ENCODE assay signal across 22 mouse cellular contexts in the genomic region with DNA sequence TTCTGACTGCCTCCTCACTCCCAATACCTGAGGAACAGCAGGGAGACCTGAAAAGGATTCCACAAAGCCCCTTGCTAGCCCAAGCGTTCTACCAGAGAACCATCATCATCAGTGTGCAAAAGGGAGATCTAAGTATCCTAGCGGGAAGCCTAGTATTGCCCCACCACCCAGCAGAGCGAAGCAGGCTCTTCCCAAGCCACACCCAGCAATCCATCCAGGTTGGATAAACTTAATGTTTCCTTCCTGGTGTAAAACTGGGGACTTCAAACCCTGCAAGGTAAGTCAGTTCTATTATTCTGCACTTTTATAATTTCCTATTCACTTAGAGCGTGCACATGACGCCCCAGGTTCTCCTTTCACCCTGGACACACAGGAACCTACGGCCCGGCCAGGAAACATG. TPM values are rescaled to one million over a fixed set of nuclear protein-coding genes. Genes with fewer than 3 reads are reported as not detected.
A peak's percentile ranks its signal among the peaks of the same experiment; 100 is the strongest.
DNase-seq lines count a peak whose midpoint lies in the region; ATAC-seq and TF ChIP-seq lines count a peak whose summit lies in the region.
"Had no signal": no experiment of that assay in that cellular context is flagged by ENCODE, and none has a peak within 500 bp of the region (broad histone marks: within the 10 kb centered on the region; RNA-seq: fewer than 3 reads in every experiment).

No protein-coding gene starts in this region.

- H3K9me3 ChIP-seq in heart, embryonic 13.5 days: no peaks in the 10 kb centered on the region
- no peaks in the 10 kb centered on the region for H3K9me3 ChIP-seq in G1E (replicated peaks)
- no peaks in the 10 kb centered on the region for H3K9me3 ChIP-seq in intestine, embryonic 15.5 days
- H3K9me3 ChIP-seq in neural tube, embryonic 15.5 days (replicated peaks): no peaks in the 10 kb centered on the region
- no peaks in the 10 kb centered on the region for H3K9me3 ChIP-seq in forebrain, embryonic 11.5 days (ENCODE audit: control insufficient read depth, low read length)
- H3K9me3 ChIP-seq: embryonic facial prominence, embryonic 13.5 days; hindbrain, embryonic 13.5 days had no signal

- ATAC-seq in heart, embryonic 13.5 days (ENCODE audit: extremely low read depth, insufficient number of reproducible peaks, low FRiP score, low TSS enrichment): no peak
- ATAC-seq in G1E (ENCODE audit: extremely low read depth, insufficient number of reproducible peaks, low FRiP score, poor library complexity, severe bottlenecking): no peak
- ATAC-seq in intestine, embryonic 15.5 days: peak; percentile 82
- ATAC-seq in neural tube, embryonic 15.5 days (ENCODE audit: low FRiP score): no peak
- no peak for ATAC-seq in forebrain, embryonic 11.5 days (replicated peaks; ENCODE audit: low FRiP score)
- ATAC-seq: CD4-positive, CD25-positive, alpha-beta regulatory T cell, adult 4 months; forebrain, embryonic 14.5 days; hindbrain, postnatal 0 days had no signal

- H3K4me3 ChIP-seq in heart, embryonic 13.5 days: no peak overlapping the region
- H3K4me3 ChIP-seq in G1E (ENCODE audit: low read depth, low read length): peak overlapping the region; percentile 8; the same call in 1 of the 2 replicates
- H3K4me3 ChIP-seq in intestine, embryonic 15.5 days (replicated peaks): 0 out of 2 replicates have a peak overlapping the region, but pooled peaks have one; percentile 9
- no peak overlapping the region for H3K4me3 ChIP-seq in neural tube, embryonic 15.5 days (replicated peaks)
- no peak overlapping the region for H3K4me3 ChIP-seq in forebrain, embryonic 11.5 days (ENCODE audit: low read depth, low read length)
- H3K4me3 ChIP-seq: embryonic facial prominence, embryonic 13.5 days; gastrocnemius, adult 2 months; hindbrain, embryonic 13.5 days had no signal

- TF ChIP-seq CTCF in G1E (IDR thresholded peaks at IDR 0.05; ENCODE audit: low read depth, low read length): no peak

- H3K4me1 ChIP-seq in heart, embryonic 13.5 days: peaks cover 23% of the 10 kb centered on the region
- H3K4me1 ChIP-seq in G1E (ENCODE audit: insufficient read depth, low read depth, low read length): peaks cover 45% of the 10 kb centered on the region
- peaks cover 16% of the 10 kb centered on the region; the same call in 1 of the 2 replicates for H3K4me1 ChIP-seq in intestine, embryonic 15.5 days (replicated peaks)
- H3K4me1 ChIP-seq in neural tube, embryonic 15.5 days: peaks cover 35% of the 10 kb centered on the region
- H3K4me1 ChIP-seq in forebrain, embryonic 11.5 days (replicated peaks; ENCODE audit: control insufficient read depth, insufficient read depth, low read length): no peaks in the 10 kb centered on the region; the same call in 1 of the 2 replicates

- no peak overlapping the region for H3K4me2 ChIP-seq in heart, embryonic 13.5 days
- peak overlapping the region; percentile 42 for H3K4me2 ChIP-seq in intestine, embryonic 15.5 days (replicated peaks)
- peak overlapping the region; percentile 10; the same call in 1 of the 2 replicates for H3K4me2 ChIP-seq in neural tube, embryonic 15.5 days
- no peak overlapping the region for H3K4me2 ChIP-seq in forebrain, embryonic 11.5 days (ENCODE audit: low read depth, low read length, severe bottlenecking)
- H3K4me2 ChIP-seq: embryonic facial prominence, embryonic 13.5 days; hindbrain, embryonic 13.5 days had no signal

- H3K27me3 ChIP-seq in heart, embryonic 13.5 days (replicated peaks): no peaks in the 10 kb centered on the region; the same call in 1 of the 2 replicates
- no peaks in the 10 kb centered on the region for H3K27me3 ChIP-seq in G1E (ENCODE audit: insufficient read depth, low read length)
- no peaks in the 10 kb centered on the region for H3K27me3 ChIP-seq in intestine, embryonic 15.5 days (replicated peaks)
- H3K27me3 ChIP-seq in neural tube, embryonic 15.5 days (replicated peaks): no peaks in the 10 kb centered on the region
- 0 out of 2 replicates have a peak, but pooled peaks cover 3% of the 10 kb centered on the region for H3K27me3 ChIP-seq in forebrain, embryonic 11.5 days (ENCODE audit: control insufficient read depth, insufficient read depth, low read length)

- WGBS in heart, embryonic 13.5 days: 87% methylated on average over 7 of the region's 7 CpGs
- WGBS in intestine, embryonic 15.5 days: 63% methylated on average over 7 of the region's 7 CpGs
- WGBS in neural tube, embryonic 15.5 days: 85% methylated on average over 7 of the region's 7 CpGs
- 87% methylated on average over 7 of the region's 7 CpGs for WGBS in forebrain, embryonic 11.5 days

- H3K27ac ChIP-seq in heart, embryonic 13.5 days (replicated peaks): no peak overlapping the region
- peak overlapping the region; percentile 86 for H3K27ac ChIP-seq in intestine, embryonic 15.5 days
- no peak overlapping the region for H3K27ac ChIP-seq in neural tube, embryonic 15.5 days (replicated peaks)
- H3K27ac ChIP-seq in forebrain, embryonic 11.5 days (ENCODE audit: low read depth, low read length): no peak overlapping the region
- H3K27ac ChIP-seq: embryonic facial prominence, embryonic 13.5 days; gastrocnemius, adult 2 months; hindbrain, embryonic 13.5 days; hindbrain, postnatal 0 days had no signal

- 0 out of 2 replicates have a peak overlapping the region, but pooled peaks have one; percentile 5 for H3K9ac ChIP-seq in heart, embryonic 13.5 days
- no peak overlapping the region for H3K9ac ChIP-seq in intestine, embryonic 15.5 days
- no peak overlapping the region for H3K9ac ChIP-seq in neural tube, embryonic 15.5 days (replicated peaks)
- H3K9ac ChIP-seq in forebrain, embryonic 11.5 days (ENCODE audit: low read length): no peak overlapping the region
- H3K9ac ChIP-seq: embryonic facial prominence, embryonic 13.5 days; hindbrain, embryonic 13.5 days had no signal

- H3K36me3 ChIP-seq in heart, embryonic 13.5 days: peaks cover 34% of the 10 kb centered on the region
- peaks cover 66% of the 10 kb centered on the region for H3K36me3 ChIP-seq in G1E (replicated peaks)
- no peaks in the 10 kb centered on the region for H3K36me3 ChIP-seq in intestine, embryonic 15.5 days
- H3K36me3 ChIP-seq in neural tube, embryonic 15.5 days: peaks cover 11% of the 10 kb centered on the region; the same call in 1 of the 2 replicates
- no peaks in the 10 kb centered on the region for H3K36me3 ChIP-seq in forebrain, embryonic 11.5 days (ENCODE audit: control insufficient read depth, insufficient read depth, low read length)

- no peak for DNase-seq in heart, postnatal 4 days
- DNase-seq in G1E (ENCODE audit: low spot score): no peak
- no peak for DNase-seq in forebrain, embryonic 11.5 days (ENCODE audit: low spot score)
- no peak for DNase-seq in layer of hippocampus, adult 18-20 months (ENCODE audit: low spot score in 2 of 2)
- DNase-seq in right cerebral cortex, postnatal 4 days: no peak
- DNase-seq: adrenal gland, postnatal 14 days; B cell, adult 2 months; cerebellum, adult 11-12 months; cerebellum, adult 9-11 months; cerebellum, postnatal 36 days; gastrocnemius, adult 2 months; gastrocnemius, postnatal 25 days; heart, adult 11 months; heart, postnatal 10 days had no signal

RNA-seq across cellular contexts. Expression of gene Socs2, which starts 6.3 kb away (rescaled TPM):
- 43.6 and 45.2 TPM in 2 replicates for polyA plus RNA-seq in heart, embryonic 13.5 days (2015; fragmentation: Nextera tagmentation; extraction: Ambion mirVana)
- total RNA-seq in heart, postnatal 4 days (2021): 100 to 1,000 TPM; 114 to 125 TPM
- total RNA-seq in G1E (2014; fragmentation: Nextera tagmentation) (202 TPM in 2 replicates), G1E (2017) (78.2 and 87.7 TPM in 2 replicates)
- polyA plus RNA-seq in G1E (2012): 136 and 149 TPM in 2 replicates
- polyA plus RNA-seq in intestine, embryonic 15.5 days (2015; fragmentation: Nextera tagmentation; extraction: Ambion mirVana): 76.9 and 78.3 TPM in 2 replicates
- polyA plus RNA-seq in neural tube, embryonic 15.5 days (2015; fragmentation: Nextera tagmentation; extraction: Ambion mirVana): 106 and 126 TPM in 2 replicates
- 52.5 and 57.2 TPM in 2 replicates for polyA plus RNA-seq in forebrain, embryonic 11.5 days (2014; fragmentation: Nextera tagmentation; extraction: Ambion mirVana)
- 10 to 100 TPM; 30.6 to 32.9 TPM for total RNA-seq in layer of hippocampus, adult 18-20 months (2021)

Comparison
In these comparisons a context has a peak if more than half of its experiments do, and no peak if none do; other contexts are left out.
1. H3K4me2 ChIP-seq: peak in intestine, embryonic 15.5 days (single experiment) and neural tube, embryonic 15.5 days (single experiment); none in heart, embryonic 13.5 days (single experiment) and forebrain, embryonic 11.5 days (single experiment).
2. H3K4me3 ChIP-seq: peak in G1E (single experiment) and intestine, embryonic 15.5 days (single experiment); none in heart, embryonic 13.5 days (single experiment), neural tube, embryonic 15.5 days (single experiment) and forebrain, embryonic 11.5 days (single experiment).